Mouse (Mus musculus) embryonic facial prominence, embryonic 15.5 days (tissue): ENCODE results near the gene Fam131a. TPM values are rescaled to one million over a fixed set of nuclear protein-coding genes. Genes with fewer than 3 reads are reported as not detected.

Source experiments
- ATAC-seq: fragments of 200-750 bp; cut with Nextera tagmentation; 2 replicates; pipeline ENCODE4 v1.8.0; 2017; ENCODE audit warnings: low read depth, moderate TSS enrichment; ENCODE audit not compliant: insufficient number of reproducible peaks, low FRiP score, low TSS enrichment
- H3K27ac ChIP-seq: fragments of 300-500 bp; sonication (generic); replicated peaks from 2 replicates; pipeline ENCODE4 v1.5.1; 2015; ENCODE audit warnings: mild to moderate bottlenecking, inconsistent platforms
- H3K27me3 ChIP-seq: fragments of 300-500 bp; sonication (generic); 2 replicates; pipeline ENCODE4 v1.6.1; 2015; ENCODE audit warnings: inconsistent platforms
- H3K36me3 ChIP-seq: fragments of 300-500 bp; sonication (generic); 2 replicates; pipeline ENCODE4 v1.6.1; 2015; ENCODE audit warnings: mild to moderate bottlenecking, inconsistent platforms
- H3K4me1 ChIP-seq: fragments of 300-500 bp; sonication (generic); 2 replicates; pipeline ENCODE4 v1.6.1; 2015; ENCODE audit warnings: inconsistent platforms
- H3K4me2 ChIP-seq: fragments of 300-500 bp; sonication (generic); replicated peaks from 2 replicates; pipeline ENCODE4 v1.6.1; 2015; ENCODE audit warnings: mild to moderate bottlenecking, inconsistent platforms
- H3K4me3 ChIP-seq: fragments of 300-500 bp; sonication (generic); replicated peaks from 2 replicates; pipeline ENCODE4 v1.5.1; 2015; ENCODE audit warnings: mild to moderate bottlenecking, inconsistent platforms
- H3K9ac ChIP-seq: fragments of 300-500 bp; sonication (generic); 2 replicates; pipeline ENCODE4 v1.6.1; 2015; ENCODE audit warnings: inconsistent platforms
- H3K9me3 ChIP-seq: fragments of 300-500 bp; sonication (generic); replicated peaks from 2 replicates; pipeline ENCODE4 v1.6.1; 2016; ENCODE audit warnings: inconsistent platforms
- WGBS: fragments of 180-500 bp; shearing (Covaris S2); methylation state at CpG from one replicate; pipeline ENCODE4 v1.1.7; 2015; 5-methylcytosine and 5-hydroxymethylcytosine counted together
- polyA plus RNA-seq: library from polyadenylated mRNA; unstranded; fragments of >200 nt; fragmentation: Nextera tagmentation; extraction: Ambion mirVana; gene quantifications from 2 replicates; pipeline ENCODE4 v1.2.1, GENCODE M21; 2015

Gene Fam131a
- polyA plus RNA-seq, 1 experiment from 2014 or later = 14.0 TPM

- Histone ChIP-seq H3K4me3 (no peak overlapping the region), H3K27me3 (no peaks in the 10 kb centered on the region), H3K9me3 (no peaks in the 10 kb centered on the region), H3K36me3 (peaks cover 53% of the 10 kb centered on the region), H3K27ac (no peak overlapping the region), H3K4me2 (no peak overlapping the region), H3K9ac (no peak overlapping the region), H3K4me1 (peaks cover 17% of the 10 kb centered on the region)
- 89% methylated on average over 11 of the region's 11 CpGs for WGBS
- ATAC-seq = no peak
Measured at GRCm38 (mm10) chr16:20710370-20710769, 17.3 kb downstream of the Fam131a start.

- Histone ChIP-seq H3K4me2 (no peak overlapping the region), H3K36me3 (peaks cover 50% of the 10 kb centered on the region), H3K4me3 (no peak overlapping the region), H3K9ac (no peak overlapping the region), H3K4me1 (peaks cover 20% of the 10 kb centered on the region), H3K27me3 (no peaks in the 10 kb centered on the region), H3K27ac (no peak overlapping the region), H3K9me3 (no peaks in the 10 kb centered on the region)
- ATAC-seq = no peak
- WGBS = 82% methylated on average over 4 of the region's 4 CpGs
Measured at GRCm38 (mm10) chr16:20710810-20711209, 17.8 kb downstream of the Fam131a start.

- WGBS = 75% methylated on average over 9 of the region's 9 CpGs
- Histone ChIP-seq H3K9ac (no peak overlapping the region), H3K27ac (no peak overlapping the region), H3K4me3 (no peak overlapping the region), H3K4me1 (peaks cover 29% of the 10 kb centered on the region), H3K9me3 (no peaks in the 10 kb centered on the region), H3K4me2 (no peak overlapping the region), H3K27me3 (no peaks in the 10 kb centered on the region), H3K36me3 (peaks cover 41% of the 10 kb centered on the region)
- ATAC-seq = no peak
Measured at GRCm38 (mm10) chr16:20712190-20712589, 19.1 kb downstream of the Fam131a start.

GRCm38 (mm10) chr16:20712889-20713288, 19.8 kb downstream of the Fam131a start:
- 82% methylated on average over 7 of the region's 7 CpGs for WGBS
- Histone ChIP-seq H3K27ac (no peak overlapping the region), H3K9me3 (no peaks in the 10 kb centered on the region), H3K27me3 (no peaks in the 10 kb centered on the region), H3K4me3 (no peak overlapping the region), H3K9ac (no peak overlapping the region), H3K4me1 (peaks cover 30% of the 10 kb centered on the region), H3K4me2 (no peak overlapping the region), H3K36me3 (peaks cover 34% of the 10 kb centered on the region)
- no peak for ATAC-seq

GRCm38 (mm10) chr16:20714307-20715080, 21.5 kb downstream of the Fam131a start:
- Histone ChIP-seq H3K9ac (no peak overlapping the region), H3K4me3 (peak overlapping the region; percentile 72)

GRCm38 (mm10) chr16:20715161-20715560, 22.1 kb downstream of the Fam131a start:
- H3K27ac ChIP-seq = peak overlapping the region; percentile 98; the same call in 1 of the 2 replicates
- peak overlapping the region; percentile 72 for H3K4me3 ChIP-seq
- H3K4me2 ChIP-seq = peak overlapping the region; percentile 84
- H3K4me1 ChIP-seq = peaks cover 38% of the 10 kb centered on the region
- no peaks in the 10 kb centered on the region for H3K9me3 ChIP-seq
- ATAC-seq = no peak
- H3K9ac ChIP-seq = peak overlapping the region; percentile 73
- no peaks in the 10 kb centered on the region for H3K27me3 ChIP-seq
- peaks cover 31% of the 10 kb centered on the region for H3K36me3 ChIP-seq
- WGBS = 61% methylated on average over 2 of the region's 2 CpGs

More at GRCm38 (mm10) chr16:20714307-20715080, 21.5 kb downstream of the Fam131a start:
- Histone ChIP-seq H3K4me1 (peaks cover 38% of the 10 kb centered on the region), H3K27me3 (no peaks in the 10 kb centered on the region), H3K36me3 (peaks cover 30% of the 10 kb centered on the region), H3K27ac (0 out of 2 replicates have a peak overlapping the region, but pooled peaks have one; percentile 98), H3K4me2 (peak overlapping the region; percentile 84), H3K9me3 (no peaks in the 10 kb centered on the region)
- WGBS = 46% methylated on average over 11 of the region's 11 CpGs
- ATAC-seq = no peak

GRCm38 (mm10) chr16:20715566-20715965, 22.5 kb downstream of the Fam131a start:
- no peaks in the 10 kb centered on the region for H3K9me3 ChIP-seq
- no peaks in the 10 kb centered on the region for H3K27me3 ChIP-seq
- H3K4me2 ChIP-seq = peak overlapping the region; percentile 84
- H3K4me3 ChIP-seq = peak overlapping the region; percentile 72
- peaks cover 28% of the 10 kb centered on the region for H3K36me3 ChIP-seq
- ATAC-seq = no peak
- H3K9ac ChIP-seq = peak overlapping the region; percentile 73
- peaks cover 38% of the 10 kb centered on the region for H3K4me1 ChIP-seq
- peak overlapping the region; percentile 98 for H3K27ac ChIP-seq
- WGBS = 1% methylated on average over 8 of the region's 12 CpGs

GRCm38 (mm10) chr16:20715976-20716840, 23.2 kb downstream of the Fam131a start:
- Histone ChIP-seq H3K4me1 (peaks cover 38% of the 10 kb centered on the region), H3K4me2 (peak overlapping the region; percentile 84), H3K27ac (peak overlapping the region; percentile 98), H3K36me3 (peaks cover 23% of the 10 kb centered on the region), H3K9me3 (no peaks in the 10 kb centered on the region), H3K4me3 (peak overlapping the region; percentile 72), H3K9ac (peak overlapping the region; percentile 73), H3K27me3 (no peaks in the 10 kb centered on the region)
- ATAC-seq = peak; percentile 86
- WGBS = 1% methylated on average over 66 of the region's 68 CpGs

GRCm38 (mm10) chr16:20716841-20717180, 23.8 kb downstream of the Fam131a start:
- Histone ChIP-seq H3K27me3 (no peaks in the 10 kb centered on the region), H3K4me2 (peak overlapping the region; percentile 84), H3K4me3 (peak overlapping the region; percentile 72), H3K9ac (peak overlapping the region; percentile 73), H3K36me3 (peaks cover 23% of the 10 kb centered on the region), H3K4me1 (peaks cover 38% of the 10 kb centered on the region), H3K27ac (peak overlapping the region; percentile 98), H3K9me3 (no peaks in the 10 kb centered on the region)
- 1% methylated on average over 8 of the region's 8 CpGs for WGBS
- no peak for ATAC-seq

GRCm38 (mm10) chr16:20717181-20717977, 24.3 kb downstream of the Fam131a start, which contains the start of the genes Polr2h and Clcn2:
TSS of gene Polr2h (plus strand) at chr16:20717665.
TSS of gene Clcn2 (minus strand) at chr16:20717746.
- under 1% methylated on average over 62 of the region's 62 CpGs for WGBS
- Histone ChIP-seq H3K27me3 (no peaks in the 10 kb centered on the region), H3K4me2 (peak within 1 kb of the TSS; percentile 84)

More at GRCm38 (mm10) chr16:20717181-20717977, 24.3 kb downstream of the Fam131a start, which contains the start of the genes Polr2h and Clcn2:
- peak; percentile 84 for ATAC-seq
- Histone ChIP-seq H3K27ac (peak within 1 kb of the TSS; percentile 98), H3K36me3 (peaks cover 23% of the 10 kb centered on the region), H3K4me1 (peaks cover 38% of the 10 kb centered on the region), H3K4me3 (peak within 1 kb of the TSS; percentile 72), H3K9ac (peak within 1 kb of the TSS; percentile 73), H3K9me3 (no peaks in the 10 kb centered on the region)
